Mouse (Mus musculus): ENCODE results near the gene Kmt2c. TPM values are rescaled to one million over a fixed set of nuclear protein-coding genes. Genes with fewer than 3 reads are reported as not detected.

Kmt2c gene
- polyA plus RNA-seq, 1 experiment from 2014 or later = 26.5 TPM

- Histone ChIP-seq H3K9ac (replicated peaks; ENCODE audit: low read depth, low read length) (no peak overlapping the region), H3K36me3 (ENCODE audit: control insufficient read depth, insufficient read depth) (no peaks in the 10 kb centered on the region), H3K4me1 (replicated peaks; ENCODE audit: control insufficient read depth, insufficient read depth, low read length) (no peaks in the 10 kb centered on the region), H3K4me3 (replicated peaks; ENCODE audit: low read length) (no peak overlapping the region), H3K4me2 (ENCODE audit: low read length) (no peak overlapping the region), H3K27ac (ENCODE audit: low read length) (no peak overlapping the region), H3K9me3 (ENCODE audit: control insufficient read depth, low read length) (no peaks in the 10 kb centered on the region), H3K27me3 (replicated peaks; ENCODE audit: control insufficient read depth, insufficient read depth, low read length) (no peaks in the 10 kb centered on the region)
- 83% methylated on average over 5 of the region's 5 CpGs for WGBS
- ATAC-seq = no peak
Measured at GRCm38 (mm10) chr5:25521461-25521860, 22.9 kb upstream of the Kmt2c start.

- H3K9me3 ChIP-seq (ENCODE audit: control insufficient read depth, low read length) = no peaks in the 10 kb centered on the region
- H3K9ac ChIP-seq (replicated peaks; ENCODE audit: low read depth, low read length) = no peak overlapping the region
- H3K36me3 ChIP-seq (ENCODE audit: control insufficient read depth, insufficient read depth) = no peaks in the 10 kb centered on the region
- H3K4me2 ChIP-seq (ENCODE audit: low read length) = no peak overlapping the region
- no peak overlapping the region for H3K4me3 ChIP-seq (replicated peaks; ENCODE audit: low read length)
- no peaks in the 10 kb centered on the region for H3K4me1 ChIP-seq (replicated peaks; ENCODE audit: control insufficient read depth, insufficient read depth, low read length)
- H3K27me3 ChIP-seq (replicated peaks; ENCODE audit: control insufficient read depth, insufficient read depth, low read length) = no peaks in the 10 kb centered on the region
- no peak for ATAC-seq
- H3K27ac ChIP-seq (ENCODE audit: low read length) = no peak overlapping the region
- WGBS = 60% methylated on average over 3 of the region's 3 CpGs
Measured at GRCm38 (mm10) chr5:25519820-25520219, 21.2 kb upstream of the Kmt2c start.

- no peaks in the 10 kb centered on the region for H3K36me3 ChIP-seq (ENCODE audit: control insufficient read depth, insufficient read depth)
- H3K27me3 ChIP-seq (replicated peaks; ENCODE audit: control insufficient read depth, insufficient read depth, low read length) = no peaks in the 10 kb centered on the region
- WGBS = 83% methylated on average over 5 of the region's 5 CpGs
- H3K4me3 ChIP-seq (replicated peaks; ENCODE audit: low read length) = no peak overlapping the region
- H3K4me2 ChIP-seq (ENCODE audit: low read length) = no peak overlapping the region
- ATAC-seq = no peak
- H3K4me1 ChIP-seq (replicated peaks; ENCODE audit: control insufficient read depth, insufficient read depth, low read length) = no peaks in the 10 kb centered on the region
- no peak overlapping the region for H3K27ac ChIP-seq (ENCODE audit: low read length)
- H3K9me3 ChIP-seq (ENCODE audit: control insufficient read depth, low read length) = no peaks in the 10 kb centered on the region
- no peak overlapping the region for H3K9ac ChIP-seq (replicated peaks; ENCODE audit: low read depth, low read length)
Measured at GRCm38 (mm10) chr5:25517550-25517949, 19.0 kb upstream of the Kmt2c start.

- H3K27me3 ChIP-seq (replicated peaks; ENCODE audit: control insufficient read depth, insufficient read depth, low read length) = no peaks in the 10 kb centered on the region
- H3K9ac ChIP-seq (replicated peaks; ENCODE audit: low read depth, low read length) = no peak overlapping the region
- H3K4me3 ChIP-seq (replicated peaks; ENCODE audit: low read length) = no peak overlapping the region
- no peak overlapping the region for H3K4me2 ChIP-seq (ENCODE audit: low read length)
- H3K27ac ChIP-seq (ENCODE audit: low read length) = no peak overlapping the region
- ATAC-seq = no peak
- no peaks in the 10 kb centered on the region for H3K4me1 ChIP-seq (replicated peaks; ENCODE audit: control insufficient read depth, insufficient read depth, low read length)
- no peaks in the 10 kb centered on the region for H3K9me3 ChIP-seq (ENCODE audit: control insufficient read depth, low read length)
- H3K36me3 ChIP-seq (ENCODE audit: control insufficient read depth, insufficient read depth) = no peaks in the 10 kb centered on the region
- WGBS = 94% methylated on average over 11 of the region's 11 CpGs
Measured at GRCm38 (mm10) chr5:25516301-25516895, 17.8 kb upstream of the Kmt2c start.

- H3K4me2 ChIP-seq (ENCODE audit: low read length) = no peak within 1 kb of the TSS
- ATAC-seq = no peak
- no peak within 1 kb of the TSS for H3K9ac ChIP-seq (replicated peaks; ENCODE audit: low read depth, low read length)
- WGBS = 90% methylated on average over 5 of the region's 5 CpGs
- H3K36me3 ChIP-seq (ENCODE audit: control insufficient read depth, insufficient read depth) = no peaks in the 10 kb centered on the region
- H3K27ac ChIP-seq (ENCODE audit: low read length) = no peak within 1 kb of the TSS
- no peak within 1 kb of the TSS for H3K4me3 ChIP-seq (replicated peaks; ENCODE audit: low read length)
- no peaks in the 10 kb centered on the region for H3K9me3 ChIP-seq (ENCODE audit: control insufficient read depth, low read length)
- no peaks in the 10 kb centered on the region for H3K4me1 ChIP-seq (replicated peaks; ENCODE audit: control insufficient read depth, insufficient read depth, low read length)
- no peaks in the 10 kb centered on the region for H3K27me3 ChIP-seq (replicated peaks; ENCODE audit: control insufficient read depth, insufficient read depth, low read length)
Measured at GRCm38 (mm10) chr5:25515767-25516166, 17.2 kb upstream of the Kmt2c start, which contains the start of gene Cct8l1. Gene Cct8l1 (plus strand): TSS chr5:25516067.

- no peak overlapping the region for H3K4me3 ChIP-seq (replicated peaks; ENCODE audit: low read length)
- no peak overlapping the region for H3K27ac ChIP-seq (ENCODE audit: low read length)
- no peak overlapping the region for H3K9ac ChIP-seq (replicated peaks; ENCODE audit: low read depth, low read length)
- H3K27me3 ChIP-seq (replicated peaks; ENCODE audit: control insufficient read depth, insufficient read depth, low read length) = no peaks in the 10 kb centered on the region
- H3K36me3 ChIP-seq (ENCODE audit: control insufficient read depth, insufficient read depth) = no peaks in the 10 kb centered on the region
- no peaks in the 10 kb centered on the region; the same call in 1 of the 2 replicates for H3K4me1 ChIP-seq (replicated peaks; ENCODE audit: control insufficient read depth, insufficient read depth, low read length)
- no peaks in the 10 kb centered on the region for H3K9me3 ChIP-seq (ENCODE audit: control insufficient read depth, low read length)
- no peak for ATAC-seq
- no peak overlapping the region for H3K4me2 ChIP-seq (ENCODE audit: low read length)
- 88% methylated on average over 5 of the region's 5 CpGs for WGBS
Measured at GRCm38 (mm10) chr5:25506041-25506440, 7.5 kb upstream of the Kmt2c start.

GRCm38 (mm10) chr5:25500686-25501085 is 2.1 kb upstream of the Kmt2c start:
- Histone ChIP-seq H3K27me3 (replicated peaks; ENCODE audit: control insufficient read depth, insufficient read depth, low read length) (no peaks in the 10 kb centered on the region), H3K9ac (replicated peaks; ENCODE audit: low read depth, low read length) (no peak overlapping the region), H3K9me3 (ENCODE audit: control insufficient read depth, low read length) (no peaks in the 10 kb centered on the region), H3K4me1 (replicated peaks; ENCODE audit: control insufficient read depth, insufficient read depth, low read length) (peaks cover 19% of the 10 kb centered on the region), H3K4me2 (ENCODE audit: low read length) (peak overlapping the region; percentile 63), H3K36me3 (ENCODE audit: control insufficient read depth, insufficient read depth) (no peaks in the 10 kb centered on the region), H3K27ac (ENCODE audit: low read length) (no peak overlapping the region), H3K4me3 (replicated peaks; ENCODE audit: low read length) (peak overlapping the region; percentile 88)
- WGBS = 65% methylated on average over 7 of the region's 7 CpGs
- no peak for ATAC-seq

- under 1% methylated on average over 83 of the region's 90 CpGs for WGBS
- peak; percentile 88 for ATAC-seq
- Histone ChIP-seq H3K9ac (replicated peaks; ENCODE audit: low read depth, low read length) (peak overlapping the region; percentile 98), H3K27me3 (replicated peaks; ENCODE audit: control insufficient read depth, insufficient read depth, low read length) (no peaks in the 10 kb centered on the region), H3K4me1 (replicated peaks; ENCODE audit: control insufficient read depth, insufficient read depth, low read length) (peaks cover 19% of the 10 kb centered on the region), H3K36me3 (ENCODE audit: control insufficient read depth, insufficient read depth) (no peaks in the 10 kb centered on the region), H3K4me2 (ENCODE audit: low read length) (peak overlapping the region; percentile 68), H3K9me3 (ENCODE audit: control insufficient read depth, low read length) (no peaks in the 10 kb centered on the region), H3K4me3 (replicated peaks; ENCODE audit: low read length) (peak overlapping the region; percentile 88), H3K27ac (ENCODE audit: low read length) (peak overlapping the region; percentile 100)
Measured at GRCm38 (mm10) chr5:25499423-25500398, 1.1 kb upstream of the Kmt2c start.

GRCm38 (mm10) chr5:25498821-25499422 is 339 bp upstream of the Kmt2c start:
- no peaks in the 10 kb centered on the region for H3K36me3 ChIP-seq (ENCODE audit: control insufficient read depth, insufficient read depth)
- H3K4me3 ChIP-seq (replicated peaks; ENCODE audit: low read length) = peak overlapping the region; percentile 88
- H3K27ac ChIP-seq (ENCODE audit: low read length) = peak overlapping the region; percentile 100
- no peaks in the 10 kb centered on the region for H3K9me3 ChIP-seq (ENCODE audit: control insufficient read depth, low read length)
- peak; percentile 76 for ATAC-seq
- WGBS = under 1% methylated on average over 40 of the region's 87 CpGs
- H3K4me2 ChIP-seq (ENCODE audit: low read length) = peak overlapping the region; percentile 68
- H3K4me1 ChIP-seq (replicated peaks; ENCODE audit: control insufficient read depth, insufficient read depth, low read length) = peaks cover 19% of the 10 kb centered on the region
- H3K27me3 ChIP-seq (replicated peaks; ENCODE audit: control insufficient read depth, insufficient read depth, low read length) = no peaks in the 10 kb centered on the region
- H3K9ac ChIP-seq (replicated peaks; ENCODE audit: low read depth, low read length) = peak overlapping the region; percentile 98

Measured in forebrain, embryonic 16.5 days (tissue).